Mouse (Mus musculus) left cerebral cortex, postnatal 25 days (tissue): ENCODE data around the gene Smok3b. TPM values are rescaled to one million over a fixed set of nuclear protein-coding genes. Genes with fewer than 3 reads are reported as not detected.

Experiments used
- DNase-seq, 2 experiments: peaks; one replicate each; pipeline ENCODE4 v3.0.0; 2022; ENCODE audit warnings: low spot score in 2 of 2, mixed read lengths in 1 of 2
- intact Hi-C: fragments of 180-260 bp; cut with DNase I; formaldehyde crosslinking; loops from one replicate; pipeline ENCODE4 v1.15.1; 2025
- total RNA-seq, 2 experiments: library from RNA; stranded (reverse); gene quantifications; 2 replicates each; pipeline ENCODE4 v1.2.3; 2021

The Smok3b gene
- total RNA-seq, 2 experiments from 2014 or later = not detected

GRCm38 (mm10) chr5:138084507-138084906 lies 63.3 kb downstream of the Smok3b start:
- intact Hi-C loops = loop anchor here (2.0 kb wide), 1 partner anchor 70 kb away; the partner anchor contains the start of gene Zfp113
- no peak for DNase-seq

- DNase-seq = peak; percentile 85 to 91
- intact Hi-C loops = loop anchor here (2.0 kb wide), 1 partner anchor 70 kb away; the partner anchor contains the start of gene Zfp113
Observed at GRCm38 (mm10) chr5:138084996-138085395, 63.8 kb downstream of the Smok3b start, which contains the start of gene Zkscan1. Gene Zkscan1 (plus strand): TSS chr5:138085084.

- intact Hi-C loops = loop anchor here (2.0 kb wide), 1 partner anchor 69 kb away; the partner anchor contains the start of gene Zfp113
- peak; percentile 13 to 14 for DNase-seq
Observed at GRCm38 (mm10) chr5:138085421-138085911, 64.2 kb downstream of the Smok3b start.

GRCm38 (mm10) chr5:138086842-138087241 lies 65.6 kb downstream of the Smok3b start:
- DNase-seq = no peak
- intact Hi-C loops = no loop called here

- no peak for DNase-seq
- intact Hi-C loops = no loop called here
Observed at GRCm38 (mm10) chr5:138088366-138088765, 67.1 kb downstream of the Smok3b start.

GRCm38 (mm10) chr5:138089108-138089551 lies 67.9 kb downstream of the Smok3b start:
- DNase-seq = no peak
- intact Hi-C loops = no loop called here

- no peak for DNase-seq
- intact Hi-C loops = no loop called here
Observed at GRCm38 (mm10) chr5:138090271-138090670, 69.0 kb downstream of the Smok3b start.

GRCm38 (mm10) chr5:138090737-138091136 lies 69.5 kb downstream of the Smok3b start:
- no peak for DNase-seq
- intact Hi-C loops = no loop called here

- intact Hi-C loops = no loop called here
- DNase-seq = no peak
Observed at GRCm38 (mm10) chr5:138092771-138093170, 71.5 kb downstream of the Smok3b start.

- no peak for DNase-seq
- intact Hi-C loops = no loop called here
Observed at GRCm38 (mm10) chr5:138094474-138094873, 73.2 kb downstream of the Smok3b start.

Other genes starting within 250 kb of the Smok3b start
- gene Ppp1r35, start 242.6 kb upstream of the Smok3b start, total RNA-seq = 10 to 100 TPM; 23.4 to 27.1 TPM
- 10 to 100 TPM; 41.4 to 45.0 TPM for gene Mepce, start 233.8 kb upstream of the Smok3b start, total RNA-seq
- 1 to 10 TPM; 4.6 to 6.7 TPM for gene Zcwpw1, start 233.6 kb upstream of the Smok3b start, total RNA-seq
- 1 to 10 TPM in 1 of 2 experiments, under 1 TPM in 1; 0.92 to 1.2 TPM for gene Pilra, start 185.1 kb upstream of the Smok3b start, total RNA-seq
- not detected for gene Pilrb1, start 163.3 kb upstream of the Smok3b start, total RNA-seq
- not detected for gene Pilrb2, start 149.6 kb upstream of the Smok3b start, total RNA-seq
- under 1 TPM; 0.11 to 0.18 TPM for gene Cyp3a13, start 99.8 kb upstream of the Smok3b start, total RNA-seq
- gene Gjc3, start 58.3 kb upstream of the Smok3b start, total RNA-seq = 10 to 100 TPM; 16.3 to 22.4 TPM
- not detected for gene Azgp1, start 39.9 kb upstream of the Smok3b start, total RNA-seq
- gene Smok3a, start 168 bp upstream of the Smok3b start, total RNA-seq = not detected
- gene Smok3c, start 31.8 kb downstream of the Smok3b start, total RNA-seq = not detected
- 10 to 100 TPM; 39.4 to 40.5 TPM for gene Zkscan1, start 63.7 kb downstream of the Smok3b start, total RNA-seq
- 10 to 100 TPM; 16.4 to 16.6 TPM for gene Zscan21, start 95.5 kb downstream of the Smok3b start, total RNA-seq
- gene Zfp113, start 134.3 kb downstream of the Smok3b start, total RNA-seq = 10 to 100 TPM; 11.5 to 16.9 TPM
- gene Cops6, start 139.6 kb downstream of the Smok3b start, total RNA-seq = 100 to 1,000 TPM; 130 to 133 TPM
- 10 to 100 TPM; 22.9 to 23.4 TPM for gene Ap4m1, start 150.6 kb downstream of the Smok3b start, total RNA-seq
- gene Mcm7, start 151.0 kb downstream of the Smok3b start, total RNA-seq = 10 to 100 TPM; 11.7 to 13.7 TPM
- 10 to 100 TPM; 39.3 to 42.0 TPM for gene Taf6, start 166.0 kb downstream of the Smok3b start, total RNA-seq
- gene Cnpy4, start 166.1 kb downstream of the Smok3b start, total RNA-seq = 10 to 100 TPM; 15.6 to 16.9 TPM
- gene Mblac1, start 172.9 kb downstream of the Smok3b start, total RNA-seq = 10 to 100 TPM in 1 of 2 experiments, 1 to 10 TPM in 1; 8.9 to 10.3 TPM
- under 1 TPM in 1 of 2 experiments, not detected in 1; 0.23 TPM for gene Nxpe5, start 204.5 kb downstream of the Smok3b start, total RNA-seq
- gene Lamtor4, start 234.1 kb downstream of the Smok3b start, total RNA-seq = 10 to 100 TPM; 56.9 to 59.8 TPM
- gene BC037034, start 242.6 kb downstream of the Smok3b start, total RNA-seq = 10 to 100 TPM; 62.2 to 65.8 TPM